Mouse (Mus musculus) 416B (cell line): Measurements from ENCODE around the gene Sash1.

Experiments used
- DNase-seq: peaks from one replicate; pipeline ENCODE4 v3.0.0; 2011; ENCODE audit warnings: low read depth

Gene Sash1

DNA sequence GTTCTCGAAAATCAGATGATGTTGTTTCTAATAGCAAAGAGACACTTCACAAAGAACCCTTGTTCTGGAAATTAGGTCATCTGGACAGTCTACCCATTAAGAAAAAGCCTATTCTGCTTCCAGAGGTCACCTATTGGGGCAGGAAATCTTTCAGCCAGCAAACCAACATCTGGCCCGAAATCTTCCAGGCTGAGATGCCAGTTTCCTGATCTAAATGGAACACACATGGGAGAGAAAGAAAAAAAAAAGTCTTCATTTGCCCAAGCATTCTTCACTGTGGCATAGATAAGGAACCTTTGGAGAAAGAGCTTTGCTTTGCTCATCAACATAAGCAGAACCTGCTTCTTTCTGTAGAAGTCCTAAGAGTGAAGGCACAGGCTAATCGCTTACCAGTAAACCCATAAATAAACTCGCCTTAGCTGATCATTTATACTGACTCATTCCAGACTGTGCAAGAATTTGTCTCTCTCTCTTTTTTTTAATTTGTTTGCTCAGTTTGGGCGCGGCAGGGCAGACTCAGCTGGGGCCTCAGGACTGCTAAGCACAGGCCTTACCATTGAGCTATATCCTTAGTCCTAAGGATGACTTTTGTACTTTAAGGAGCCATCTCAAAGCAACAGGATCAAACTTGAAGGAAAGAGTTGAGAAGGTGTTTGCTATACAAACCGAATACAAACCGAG is 13.1 kb upstream of the Sash1 start:
- DNase-seq = no peak

DNA sequence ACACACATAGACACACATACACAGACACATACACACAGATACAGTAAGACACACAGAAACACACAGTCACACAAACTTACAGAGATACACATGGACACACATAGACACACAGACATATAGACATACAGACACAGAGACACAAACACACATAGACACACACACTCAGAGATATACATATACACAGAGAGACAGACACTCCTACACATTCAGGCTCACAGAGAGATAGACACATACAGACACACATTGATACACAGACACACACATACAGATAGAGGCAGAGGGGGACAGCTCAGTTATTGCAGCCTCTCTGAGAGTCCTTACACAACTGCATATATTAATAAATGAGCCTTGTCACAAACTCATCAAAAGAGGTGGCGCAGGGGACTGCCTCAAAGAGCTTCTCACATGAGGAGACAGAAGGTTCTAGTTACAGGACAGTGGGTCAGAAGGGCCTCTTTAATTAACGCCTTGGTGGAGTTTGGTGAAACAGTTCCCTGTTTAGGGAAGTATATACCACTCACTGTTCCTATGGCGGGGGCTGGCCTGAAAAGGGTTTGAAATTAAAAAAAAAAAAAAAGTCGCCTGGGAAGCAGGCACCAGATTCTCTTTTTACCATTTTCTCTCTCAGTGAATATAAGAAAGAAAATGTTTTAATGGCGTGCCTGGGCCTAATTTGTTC is 12.4 kb upstream of the Sash1 start:
- DNase-seq = no peak

DNA sequence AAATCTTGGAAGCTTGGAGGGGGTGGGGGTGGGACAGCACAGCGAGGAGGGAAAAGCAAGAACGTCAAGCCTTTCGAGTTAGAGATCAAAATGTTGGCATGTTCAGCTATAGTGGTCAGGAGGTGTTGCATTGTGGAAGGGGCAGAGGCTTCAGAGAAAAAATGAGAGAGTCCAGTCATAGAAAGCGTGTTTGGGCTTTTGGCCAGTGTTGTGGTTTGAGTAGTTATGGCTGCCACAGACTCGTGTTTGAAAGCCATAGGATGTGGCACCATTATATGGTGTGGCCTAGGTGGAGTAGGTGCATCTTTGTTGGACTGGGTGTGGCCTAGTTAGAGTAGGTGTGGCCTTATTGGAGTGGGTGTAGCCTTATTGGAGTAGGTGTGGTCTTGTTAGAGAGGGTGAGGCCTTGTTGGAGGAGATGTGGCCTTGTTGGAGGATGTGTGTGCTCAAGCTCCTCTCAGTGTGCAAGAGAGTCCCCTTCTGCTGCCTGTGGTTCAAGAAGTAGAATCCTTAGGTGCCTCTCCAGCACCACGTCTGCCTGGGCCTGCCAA is 9.2 kb upstream of the Sash1 start:
- no peak for DNase-seq

GRCm38 (mm10) chr10:8890511-8890910 is 4.6 kb upstream of the Sash1 start:
- DNase-seq = peak; percentile 40

DNA sequence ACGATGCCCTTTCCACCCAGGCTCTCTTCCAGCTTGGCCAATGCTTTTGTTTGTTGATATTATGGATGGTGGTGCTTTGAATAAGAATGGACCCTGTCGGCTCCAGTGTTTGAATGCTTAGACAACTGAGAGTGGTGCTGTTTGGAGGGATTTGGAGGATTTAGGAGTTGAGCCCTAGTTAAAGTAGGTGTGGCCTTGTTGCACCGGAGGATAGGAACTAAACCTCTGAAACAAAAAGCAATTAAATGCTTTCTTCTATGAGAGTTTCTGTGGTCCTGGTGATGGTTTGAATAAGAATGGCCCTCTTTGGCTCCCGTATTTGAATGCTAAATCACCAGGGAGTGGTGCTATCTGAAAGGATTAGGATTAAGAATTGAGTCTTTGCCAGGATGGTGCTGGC is 3.5 kb upstream of the Sash1 start:
- DNase-seq = no peak

DNA sequence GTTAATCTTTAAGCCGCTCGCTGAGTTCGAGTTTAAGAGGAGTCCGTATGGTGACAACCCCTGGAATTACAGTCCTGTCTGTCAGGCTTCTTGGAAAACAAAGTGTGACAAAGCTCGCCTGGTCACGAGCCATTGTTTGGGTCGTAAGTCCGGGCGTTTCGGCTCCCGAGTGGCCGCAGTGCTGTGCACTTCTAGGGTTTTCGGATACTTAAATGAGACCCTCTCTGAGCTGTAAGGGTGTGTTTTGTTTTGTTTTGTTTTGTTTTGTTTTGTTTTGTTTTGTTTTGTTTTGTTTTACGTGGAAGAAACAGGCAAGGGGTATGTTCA is 621 bp upstream of the Sash1 start:
- no peak for DNase-seq

DNA sequence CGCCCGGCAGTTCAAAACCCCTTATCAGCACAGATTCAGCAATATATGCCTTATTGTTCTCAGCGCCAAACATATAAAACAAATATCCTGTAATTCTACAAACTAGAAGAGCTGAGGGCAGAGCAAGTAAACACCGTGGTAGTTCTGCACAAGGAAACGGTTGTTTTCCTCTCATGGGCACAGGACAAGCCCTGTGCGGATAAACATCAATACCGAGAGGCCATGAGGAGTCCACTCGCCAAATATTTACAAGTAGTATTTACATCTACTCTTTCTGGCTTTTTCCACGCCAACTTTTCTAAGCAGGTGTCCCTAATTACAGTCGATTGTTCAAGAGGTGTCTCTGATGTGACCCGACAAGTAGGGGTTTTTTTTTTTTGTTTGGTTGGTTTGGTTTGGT is 669 bp downstream of the Sash1 start:
- no peak for DNase-seq

- DNase-seq = no peak
Observed at GRCm38 (mm10) chr10:8884565-8884964, 1.3 kb downstream of the Sash1 start.

DNA sequence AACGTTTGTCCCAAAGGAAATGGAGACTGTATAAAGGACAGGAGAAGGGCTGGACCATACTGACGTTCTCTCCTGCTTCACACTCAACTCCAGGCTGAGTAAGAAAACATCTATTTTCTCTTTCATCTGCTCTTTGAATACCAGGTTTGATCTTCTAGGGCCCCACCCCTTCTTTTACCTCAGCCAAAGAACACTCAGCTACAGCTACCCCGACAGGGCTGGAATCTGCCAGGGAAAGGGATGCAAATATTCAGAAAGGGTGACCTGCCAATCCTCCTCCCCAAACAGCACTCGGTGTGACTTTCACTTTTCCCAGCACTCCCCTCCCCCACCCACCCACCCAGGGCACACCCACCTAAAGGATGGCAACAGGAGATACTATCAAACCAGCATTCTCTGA is 2.2 kb downstream of the Sash1 start:
- no peak for DNase-seq

- DNase-seq = no peak
Observed at GRCm38 (mm10) chr10:8881736-8882135, 4.1 kb downstream of the Sash1 start.

DNA sequence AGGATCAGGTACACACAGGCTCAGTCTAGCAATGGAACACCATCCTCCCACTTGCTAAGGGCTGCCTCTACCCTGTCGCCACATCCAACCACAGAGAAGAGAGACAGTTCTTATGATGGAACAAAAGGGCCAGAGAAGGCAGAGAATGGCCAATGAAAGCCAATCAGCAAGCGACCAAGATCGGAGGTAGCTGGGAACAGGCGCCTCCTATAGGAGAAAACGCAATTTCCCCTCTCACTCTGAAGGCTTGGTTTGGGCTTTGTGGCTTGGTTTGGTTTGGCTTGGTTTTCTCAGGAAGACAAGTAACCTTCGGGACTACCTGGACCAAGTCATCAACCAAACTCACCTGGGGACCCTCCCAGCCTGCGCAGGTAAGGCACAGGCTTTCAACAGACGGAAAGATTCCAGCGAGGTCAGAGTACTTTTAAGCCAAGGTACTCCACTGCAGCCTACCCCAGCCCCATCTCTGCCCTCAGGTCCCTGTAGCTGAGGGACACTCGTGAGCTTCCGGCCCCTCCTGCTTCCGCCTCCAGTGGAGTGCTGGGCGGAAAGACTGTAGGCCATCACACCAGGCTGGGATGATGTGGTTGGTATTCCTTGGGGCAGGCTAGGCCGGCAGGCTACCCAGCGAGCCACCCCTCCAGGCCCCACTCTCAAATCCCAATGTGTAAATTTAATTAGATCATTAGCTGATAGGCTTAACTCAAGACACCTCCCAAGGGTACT is 4.8 kb downstream of the Sash1 start:
- DNase-seq = no peak

- no peak for DNase-seq
Observed at GRCm38 (mm10) chr10:8878824-8879223, 7.0 kb downstream of the Sash1 start.

DNA sequence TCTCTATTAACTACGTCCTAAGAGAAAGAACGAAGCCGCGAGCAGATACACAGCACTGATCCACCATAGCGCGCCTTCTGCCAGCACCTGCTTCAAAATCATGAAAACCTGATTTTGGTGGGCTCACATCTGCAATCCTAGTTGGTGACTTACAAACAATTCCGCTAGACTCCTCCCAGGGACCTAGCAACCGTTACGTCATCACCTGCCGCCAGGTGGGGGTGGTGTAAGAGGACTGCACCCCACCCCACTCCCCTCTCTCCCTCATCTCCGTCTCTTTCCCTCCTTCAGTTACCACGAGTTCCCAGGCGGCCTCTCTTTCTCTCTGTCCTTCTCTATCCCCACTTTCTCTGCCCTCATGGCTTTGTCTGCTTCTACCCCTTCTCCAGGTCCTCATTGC is 7.5 kb downstream of the Sash1 start:
- DNase-seq = no peak

- DNase-seq = no peak
Observed at GRCm38 (mm10) chr10:8873631-8874370, 12.1 kb downstream of the Sash1 start.

DNA sequence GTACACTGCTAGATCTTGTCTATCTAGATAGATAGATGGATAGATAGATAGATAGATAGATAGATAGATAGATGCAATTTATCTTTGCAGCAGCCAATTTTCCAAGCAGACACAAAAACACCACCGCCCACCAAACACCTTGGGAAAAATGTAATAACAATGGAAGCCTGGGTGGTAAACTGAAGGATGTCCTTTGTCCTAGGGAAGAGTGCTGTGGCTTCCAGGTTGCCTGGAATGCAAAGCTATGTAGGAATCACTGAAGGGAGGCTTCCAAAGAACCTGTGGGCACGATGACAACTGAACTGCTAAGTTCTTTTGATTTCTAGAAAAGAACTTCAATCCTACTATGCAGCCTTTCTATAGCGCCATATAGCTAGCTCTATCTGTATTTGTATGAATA is 13.1 kb downstream of the Sash1 start:
- no peak for DNase-seq

DNA sequence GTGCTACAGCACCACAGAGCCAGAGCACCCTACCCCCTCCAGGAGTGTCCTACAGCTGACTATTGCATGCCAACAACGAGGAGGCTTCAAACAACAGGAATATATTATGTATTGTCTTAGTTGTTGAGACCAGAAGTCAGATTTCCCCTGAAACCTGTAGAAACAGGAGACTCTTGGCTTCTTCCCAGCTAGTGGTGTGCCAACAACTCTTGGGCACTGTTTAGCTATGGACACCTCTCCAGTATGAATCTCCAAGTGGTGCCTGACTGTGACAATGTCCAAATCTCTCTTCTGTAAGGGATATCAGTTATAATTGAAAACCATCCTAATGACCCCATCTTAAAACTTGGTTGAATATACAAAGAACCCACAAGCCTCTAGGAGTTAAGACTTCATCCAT is 13.9 kb downstream of the Sash1 start:
- DNase-seq = no peak

DNA sequence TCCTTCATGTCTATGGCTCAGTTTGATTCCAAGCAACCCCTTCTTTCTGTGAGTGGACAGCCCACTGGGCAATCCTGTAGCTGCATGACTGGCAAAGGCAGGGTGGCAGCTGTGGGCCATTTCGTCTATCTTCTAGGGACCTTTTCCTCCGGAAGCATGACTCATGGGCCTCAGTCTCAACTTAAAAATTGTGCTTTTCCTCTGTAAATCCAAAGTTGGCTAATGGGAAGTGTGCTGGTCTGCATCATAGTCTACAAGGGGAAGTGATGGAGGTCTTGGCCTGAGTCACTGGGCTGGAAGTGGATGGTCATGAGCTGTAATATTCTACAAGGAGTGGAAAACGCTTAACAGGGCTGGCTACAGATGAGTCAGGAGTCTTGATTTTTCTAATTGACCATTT is 15.5 kb downstream of the Sash1 start:
- DNase-seq = peak; percentile 76

DNA sequence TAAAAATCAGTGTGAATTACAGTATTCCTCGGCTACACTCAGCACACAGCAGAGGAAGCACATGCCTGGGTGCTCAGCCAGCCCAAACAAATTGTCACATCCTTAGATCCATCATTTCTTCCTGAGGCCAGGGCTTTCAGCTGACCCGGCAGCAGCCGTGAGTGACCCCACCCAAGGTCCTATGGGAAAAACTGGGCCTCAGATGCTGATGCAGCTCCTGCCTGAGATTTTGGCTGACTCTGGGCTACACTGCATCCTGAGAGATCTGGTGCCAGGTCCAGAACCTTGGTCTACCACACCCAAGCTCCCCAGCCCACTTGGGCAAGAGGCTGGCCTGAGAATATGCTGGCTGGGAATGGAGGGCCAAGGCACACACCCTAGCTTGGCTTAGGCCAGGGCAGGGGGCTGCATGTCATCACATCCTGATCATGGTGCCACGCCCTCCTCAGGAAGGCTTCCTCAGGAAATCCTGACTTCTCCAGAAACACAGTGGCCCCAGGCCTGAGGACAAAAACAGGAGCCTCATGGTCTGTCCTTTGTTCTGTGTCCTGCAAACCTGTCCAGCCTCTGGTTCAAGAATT is 19.7 kb downstream of the Sash1 start:
- DNase-seq = no peak

DNA sequence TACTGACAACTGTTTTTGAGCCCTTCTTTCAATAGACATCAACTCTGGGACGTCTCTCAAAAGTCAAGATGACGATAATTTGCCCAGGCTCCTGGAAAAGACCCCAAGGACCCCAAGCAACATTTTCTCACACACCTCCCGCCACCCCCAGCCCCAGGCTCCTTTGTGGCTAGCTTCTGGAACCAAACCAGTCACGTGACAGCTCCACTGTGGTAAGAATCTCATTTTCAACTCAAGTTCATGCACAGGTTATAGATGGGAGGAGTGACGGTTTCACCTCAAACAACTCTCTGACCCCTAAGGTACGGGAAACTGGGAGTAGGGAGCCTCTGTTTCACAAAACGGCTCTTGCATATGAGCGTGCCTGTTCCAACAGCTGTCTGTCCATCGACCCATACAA is 25.2 kb downstream of the Sash1 start:
- no peak for DNase-seq

DNA sequence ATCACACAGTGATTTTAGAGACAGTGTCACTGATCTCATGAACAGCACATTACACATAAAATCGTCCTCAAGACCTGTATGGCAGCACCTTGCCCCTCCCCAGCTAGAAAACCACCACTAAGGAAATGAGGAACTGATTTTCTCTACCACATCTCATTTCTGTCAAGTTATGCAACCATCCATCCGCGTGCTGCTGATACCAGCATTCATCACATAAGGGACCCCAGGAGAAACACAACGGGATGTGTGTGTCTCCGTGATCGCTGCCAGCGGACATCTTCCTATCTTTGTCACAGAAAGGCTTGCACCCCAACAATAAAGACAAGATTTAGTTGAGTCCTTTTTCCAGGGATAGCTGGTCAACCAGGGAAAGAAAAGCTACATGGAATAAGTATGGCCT is 27.2 kb downstream of the Sash1 start:
- no peak for DNase-seq

GRCm38 (mm10) chr10:8856942-8857341 is 28.9 kb downstream of the Sash1 start:
- DNase-seq = no peak

GRCm38 (mm10) chr10:8853326-8853725 is 32.5 kb downstream of the Sash1 start:
- no peak for DNase-seq
